Mouse (Mus musculus) layer of hippocampus, adult 18-20 months (tissue): ENCODE results near the gene Ccpg1. TPM values are rescaled to one million over a fixed set of nuclear protein-coding genes. Genes with fewer than 3 reads are reported as not detected.
A peak's percentile ranks its signal among the peaks of the same experiment; 100 is the strongest.

ENCODE experiments used
- DNase-seq, 2 experiments: peaks; one replicate each; pipeline ENCODE4 v3.0.0; 2022; ENCODE audit warnings: low spot score in 2 of 2
- total RNA-seq, 2 experiments: library from RNA; stranded (reverse); gene quantifications; 2 replicates each; pipeline ENCODE4 v1.2.3; 2021

Gene Ccpg1
- total RNA-seq, 2 experiments from 2014 or later = 149 to 152 TPM

- DNase-seq = no peak
Measured at GRCm38 (mm10) chr9:72992576-72992975, 7.3 kb downstream of the Ccpg1 start.

GRCm38 (mm10) chr9:72996167-72996566 lies 10.9 kb downstream of the Ccpg1 start:
- DNase-seq = no peak

- no peak for DNase-seq
Measured at GRCm38 (mm10) chr9:72996806-72997205, 11.6 kb downstream of the Ccpg1 start.

GRCm38 (mm10) chr9:73000487-73000886 lies 15.3 kb downstream of the Ccpg1 start:
- DNase-seq = no peak

GRCm38 (mm10) chr9:73001314-73002011 lies 16.2 kb downstream of the Ccpg1 start:
- no peak for DNase-seq

- DNase-seq = peak in 1 of 2 experiments; percentile 37
Measured at GRCm38 (mm10) chr9:73002177-73002576, 16.9 kb downstream of the Ccpg1 start.

- DNase-seq = no peak
Measured at GRCm38 (mm10) chr9:73004076-73004475, 18.8 kb downstream of the Ccpg1 start.

- DNase-seq = no peak
Measured at GRCm38 (mm10) chr9:73005106-73005505, 19.9 kb downstream of the Ccpg1 start.

- DNase-seq = no peak
Measured at GRCm38 (mm10) chr9:73006175-73006574, 20.9 kb downstream of the Ccpg1 start.

- no peak for DNase-seq
Measured at GRCm38 (mm10) chr9:73008384-73008783, 23.2 kb downstream of the Ccpg1 start.

- DNase-seq = no peak
Measured at GRCm38 (mm10) chr9:73012629-73013028, 27.4 kb downstream of the Ccpg1 start.

GRCm38 (mm10) chr9:73014724-73015123 lies 29.5 kb downstream of the Ccpg1 start:
- DNase-seq = peak; percentile 52 to 56

- DNase-seq = no peak
Measured at GRCm38 (mm10) chr9:73019841-73020240, 34.6 kb downstream of the Ccpg1 start.

- DNase-seq = no peak
Measured at GRCm38 (mm10) chr9:73020566-73021097, 35.4 kb downstream of the Ccpg1 start.

GRCm38 (mm10) chr9:73025818-73026636 lies 40.8 kb downstream of the Ccpg1 start:
- peak in 1 of 2 experiments; percentile 51 for DNase-seq

- no peak for DNase-seq
Measured at GRCm38 (mm10) chr9:73030443-73030842, 45.2 kb downstream of the Ccpg1 start.

GRCm38 (mm10) chr9:73031421-73031820 lies 46.2 kb downstream of the Ccpg1 start:
- DNase-seq = no peak

GRCm38 (mm10) chr9:73033406-73033805 lies 48.2 kb downstream of the Ccpg1 start:
- DNase-seq = no peak

GRCm38 (mm10) chr9:73039222-73039945 lies 54.2 kb downstream of the Ccpg1 start:
- DNase-seq = peak; percentile 90 to 96

GRCm38 (mm10) chr9:73040080-73040479 lies 54.9 kb downstream of the Ccpg1 start, which contains the start of gene Pigb:
Pigb (minus strand) TSS chr9:73040378.
- DNase-seq = no peak
